Mouse (Mus musculus) spleen, adult 2 months (tissue): Measurements from ENCODE around the gene Pias4. TPM values are rescaled to one million over a fixed set of nuclear protein-coding genes. Genes with fewer than 3 reads are reported as not detected.

Experiments
- DNase-seq, 2 experiments: peaks; one replicate each; pipeline versions ENCODE4 v3.0.0 to v3.0.0-alpha.2; 2012 to 2021; ENCODE audit warnings: low spot score in 2 of 2, low read depth in 1 of 2
- H3K27ac ChIP-seq: fragments of 200-500 bp; 2 replicates; pipeline ENCODE4 v1.5.1; 2012; ENCODE audit warnings: low read length, inconsistent platforms; ENCODE audit not compliant: insufficient read depth
- H3K27me3 ChIP-seq: fragments of 200-500 bp; 2 replicates; pipeline ENCODE4 v1.6.1; 2012; ENCODE audit warnings: mild to moderate bottlenecking, moderate library complexity, low read length, inconsistent platforms; ENCODE audit not compliant: control insufficient read depth, insufficient read depth
- H3K36me3 ChIP-seq: fragments of 200-500 bp; 2 replicates; pipeline ENCODE4 v1.6.1; 2012; ENCODE audit warnings: mild to moderate bottlenecking, low read length, inconsistent platforms; ENCODE audit not compliant: control insufficient read depth, insufficient read depth
- H3K4me1 ChIP-seq: fragments of 200-500 bp; 2 replicates; pipeline ENCODE4 v1.6.1; 2011; ENCODE audit warnings: inconsistent platforms; ENCODE audit not compliant: control insufficient read depth, insufficient read depth, insufficient read length
- H3K4me3 ChIP-seq: fragments of 200-500 bp; 2 replicates; pipeline ENCODE4 v1.5.1; 2011; ENCODE audit warnings: mild to moderate bottlenecking, inconsistent platforms; ENCODE audit not compliant: insufficient read depth, insufficient read length; ENCODE audit errors: extremely low read depth
- CTCF ChIP-seq: fragments of 200-500 bp; IDR thresholded peaks from 2 replicates; pipeline ENCODE4 v1.5.1; 2011; ENCODE audit warnings: mild to moderate bottlenecking, inconsistent platforms; ENCODE audit not compliant: insufficient read depth, insufficient read length, insufficient replicate concordance; ENCODE audit errors: extremely low read depth
- POLR2A ChIP-seq: fragments of 200-500 bp; IDR thresholded peaks from 2 replicates; pipeline ENCODE4 v1.6.1; 2011; ENCODE audit warnings: low read depth, low read length, inconsistent platforms
- WGBS: fragments of 180-500 bp; shearing (Covaris S2); methylation state at CpG from one replicate; pipeline ENCODE4 v1.1.7; 2018; 5-methylcytosine and 5-hydroxymethylcytosine counted together
- polyA plus RNA-seq: library from polyadenylated mRNA; depleted of rRNA; stranded (reverse); fragments of >200 nt; gene quantifications from 2 replicates; pipeline ENCODE4 v1.2.3, GENCODE M21; 2012; rRNA removed

Gene Pias4
- polyA plus RNA-seq, 1 experiment: 36.1 TPM

DNA sequence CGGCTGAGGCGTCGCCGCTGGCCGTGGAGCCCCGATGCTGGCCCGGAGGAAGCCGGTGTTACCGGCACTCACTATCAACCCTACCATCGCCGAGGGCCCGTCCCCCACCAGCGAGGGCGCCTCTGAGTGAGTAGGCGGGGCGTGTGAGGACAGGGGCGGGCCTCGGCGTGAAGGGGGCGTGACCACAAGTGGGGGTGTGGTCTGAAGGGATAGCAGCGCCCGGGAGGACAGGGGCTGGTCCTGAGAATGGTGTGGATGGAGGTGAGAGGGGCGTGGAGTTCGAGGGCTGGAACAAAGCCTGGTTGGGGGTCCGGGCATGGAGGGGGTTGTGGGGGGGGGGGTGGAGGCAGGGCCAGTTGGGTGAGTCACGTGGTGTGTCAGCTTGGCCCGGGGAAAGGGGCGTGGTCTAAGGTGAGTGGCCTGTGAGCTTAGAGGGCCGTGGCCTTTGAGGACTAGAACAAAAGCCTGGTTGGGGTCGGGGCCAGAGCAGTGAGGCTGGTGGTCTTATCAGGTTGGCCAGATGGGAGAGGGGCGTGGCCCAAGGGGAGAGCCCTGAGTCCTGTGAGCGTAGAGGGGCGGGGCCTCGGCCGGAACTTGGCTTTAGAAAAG lies 61.5 kb downstream of the Pias4 start:
- WGBS: 1% methylated on average over 35 of the region's 35 CpGs
- Histone ChIP-seq H3K27ac (peak overlapping the region; percentile 96), H3K36me3 (peaks cover 19% of the 10 kb centered on the region), H3K4me3 (peak overlapping the region; percentile 71), H3K27me3 (no peaks in the 10 kb centered on the region), H3K4me1 (peaks cover 12% of the 10 kb centered on the region; the same call in 1 of the 2 replicates)
- DNase-seq: peak; percentile 57 to 79
- TF ChIP-seq CTCF: no peak
- no peak for TF ChIP-seq POLR2A

DNA sequence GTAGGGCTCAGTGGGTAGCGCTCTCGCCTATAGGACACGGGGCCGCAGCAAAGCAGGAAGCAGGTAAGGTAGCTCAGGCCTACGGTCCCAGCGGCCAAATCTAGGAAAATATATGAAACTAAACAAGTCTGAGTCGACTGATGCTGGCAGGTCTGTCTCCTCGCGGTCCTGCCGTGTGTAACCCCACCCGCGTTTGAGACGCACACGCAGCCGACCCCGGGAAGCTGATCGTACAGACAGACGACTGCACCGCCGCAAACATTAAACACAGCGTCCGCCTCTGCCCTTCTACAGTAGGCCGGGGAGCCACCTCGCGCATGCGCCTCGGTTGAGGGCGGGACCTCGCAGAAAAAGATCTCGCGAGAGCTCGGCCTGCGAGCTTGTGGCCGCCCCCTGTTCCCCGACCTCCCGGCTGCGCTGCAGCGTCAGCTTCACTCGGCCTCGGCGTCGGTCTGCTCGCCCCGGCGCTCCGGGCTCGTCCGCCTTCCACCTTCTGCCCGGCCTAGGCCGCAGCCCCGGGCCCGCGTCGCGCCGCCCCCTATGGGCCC lies 62.1 kb downstream of the Pias4 start, which contains the start of gene Map2k2:
Map2k2 (plus strand) TSS at position 351 of the 548 bp plus-strand sequence.
- Histone ChIP-seq H3K27me3 (no peaks in the 10 kb centered on the region), H3K27ac (peak within 1 kb of the TSS; percentile 96), H3K4me3 (peak within 1 kb of the TSS; percentile 71), H3K4me1 (peaks cover 12% of the 10 kb centered on the region; the same call in 1 of the 2 replicates), H3K36me3 (peaks cover 17% of the 10 kb centered on the region)
- peak; percentile 94 to 97 for DNase-seq
- under 1% methylated on average over 56 of the region's 56 CpGs for WGBS
- TF ChIP-seq POLR2A (peak; percentile 98), CTCF (no peak)

Other genes with a start within 250 kb of the Pias4 start
- 11.0 and 13.2 TPM in 2 replicates for gene Lmnb2, start 249.7 kb downstream of the Pias4 start, polyA plus RNA-seq
- 35.7 and 46.8 TPM in 2 replicates for gene Gadd45b, start 237.8 kb downstream of the Pias4 start, polyA plus RNA-seq
- gene Gng7, start 153.0 kb downstream of the Pias4 start, polyA plus RNA-seq: 0.75 and 0.91 TPM in 2 replicates
- gene Diras1, start 142.3 kb downstream of the Pias4 start, polyA plus RNA-seq: 0.04 TPM in 1 of 2 replicates, not detected in the other
- 22.3 and 26.0 TPM in 2 replicates for gene Slc39a3, start 130.5 kb downstream of the Pias4 start, polyA plus RNA-seq
- gene Sgta, start 107.7 kb downstream of the Pias4 start, polyA plus RNA-seq: 88.8 and 114 TPM in 2 replicates
- 17.9 and 27.2 TPM in 2 replicates for gene Thop1, start 97.9 kb downstream of the Pias4 start, polyA plus RNA-seq
- 0.27 and 0.32 TPM in 2 replicates for gene Creb3l3, start 69.0 kb downstream of the Pias4 start, polyA plus RNA-seq
- 135 and 201 TPM in 2 replicates for gene Map2k2, start 62.0 kb downstream of the Pias4 start, polyA plus RNA-seq
- gene Zbtb7a, start 32.7 kb downstream of the Pias4 start, polyA plus RNA-seq: 64.6 and 95.2 TPM in 2 replicates
- gene Eef2, start 8.7 kb upstream of the Pias4 start, polyA plus RNA-seq: 1,457 and 1,736 TPM in 2 replicates
- gene Dapk3, start 15.1 kb upstream of the Pias4 start, polyA plus RNA-seq: 58.0 and 84.5 TPM in 2 replicates
- gene 4930442H23Rik, start 15.9 kb upstream of the Pias4 start, polyA plus RNA-seq: not detected in 2 replicates
- not detected in 2 replicates for gene Nmrk2, start 34.1 kb upstream of the Pias4 start, polyA plus RNA-seq
- 0.92 and 0.95 TPM in 2 replicates for gene Atcay, start 62.9 kb upstream of the Pias4 start, polyA plus RNA-seq
- gene Zfr2, start 65.2 kb upstream of the Pias4 start, polyA plus RNA-seq: 5.5 and 6.1 TPM in 2 replicates
- 22.5 and 30.0 TPM in 2 replicates for gene Matk, start 85.0 kb upstream of the Pias4 start, polyA plus RNA-seq
- 63.6 and 86.9 TPM in 2 replicates for gene Mrpl54, start 99.0 kb upstream of the Pias4 start, polyA plus RNA-seq
- 63.0 and 77.1 TPM in 2 replicates for gene Apba3, start 99.0 kb upstream of the Pias4 start, polyA plus RNA-seq
- 8.1 and 10.6 TPM in 2 replicates for gene Tjp3, start 123.7 kb upstream of the Pias4 start, polyA plus RNA-seq
- gene Pip5k1c, start 125.0 kb upstream of the Pias4 start, polyA plus RNA-seq: 93.2 and 111 TPM in 2 replicates
- 38.6 and 44.8 TPM in 2 replicates for gene Cactin, start 153.2 kb upstream of the Pias4 start, polyA plus RNA-seq
- 68.1 and 92.5 TPM in 2 replicates for gene Tbxa2r, start 160.8 kb upstream of the Pias4 start, polyA plus RNA-seq
- gene Gipc3, start 175.3 kb upstream of the Pias4 start, polyA plus RNA-seq: 1.3 and 1.7 TPM in 2 replicates
- gene Hmg20b, start 182.6 kb upstream of the Pias4 start, polyA plus RNA-seq: 74.8 and 92.9 TPM in 2 replicates
- 20.2 and 32.6 TPM in 2 replicates for gene Mfsd12, start 189.6 kb upstream of the Pias4 start, polyA plus RNA-seq
- gene 4930404N11Rik, start 197.9 kb upstream of the Pias4 start, polyA plus RNA-seq: 7.8 and 11.7 TPM in 2 replicates
- gene Fzr1, start 210.6 kb upstream of the Pias4 start, polyA plus RNA-seq: 127 and 128 TPM in 2 replicates
- gene Dohh, start 216.5 kb upstream of the Pias4 start, polyA plus RNA-seq: 47.9 and 71.7 TPM in 2 replicates
- gene Gm48551, start 216.5 kb upstream of the Pias4 start, polyA plus RNA-seq: 2.3 and 2.9 TPM in 2 replicates
- gene Gm48552, start 221.1 kb upstream of the Pias4 start, polyA plus RNA-seq: 2.9 and 6.4 TPM in 2 replicates
- 18.3 and 22.9 TPM in 2 replicates for gene Smim24, start 225.1 kb upstream of the Pias4 start, polyA plus RNA-seq